Mouse (Mus musculus) ES-E14 (cell line): ENCODE data around the gene Angptl6.

ENCODE experiments used
- HCFC1 ChIP-seq: IDR thresholded peaks from 2 replicates; pipeline ENCODE4 v1.6.1; 2012; ENCODE audit warnings: low read length, inconsistent platforms, borderline replicate concordance; ENCODE audit not compliant: insufficient read depth
- MAFK ChIP-seq: IDR thresholded peaks from 2 replicates; pipeline ENCODE4 v1.6.1; 2014; ENCODE audit warnings: mild to moderate bottlenecking, low read depth, low read length, inconsistent platforms; ENCODE audit not compliant: insufficient read depth

- TF ChIP-seq MAFK (no peak), HCFC1 (no peak)
Measured at GRCm38 (mm10) chr9:20901466-20902173, 22.1 kb upstream of the Angptl6 start.
